Mouse (Mus musculus) thymus, adult 2 months (tissue): ENCODE results near the gene Ctu1. TPM values are rescaled to one million over a fixed set of nuclear protein-coding genes. Genes with fewer than 3 reads are reported as not detected.
A peak's percentile ranks its signal among the peaks of the same experiment; 100 is the strongest.
"Not testable (repeated sequence)": the region's sequence is repeated elsewhere in the genome, so short reads cannot be mapped to it uniquely, and the experiment has no call there.

Source experiments
- DNase-seq: peaks from one replicate; pipeline ENCODE4 v3.0.0; 2021
- H3K27ac ChIP-seq: fragments of 200-500 bp; 2 replicates; pipeline ENCODE4 v1.5.1; 2012; ENCODE audit warnings: low read length, control low read depth; ENCODE audit not compliant: control insufficient read depth, insufficient read depth
- H3K27me3 ChIP-seq: fragments of 200-500 bp; 2 replicates; pipeline ENCODE4 v1.6.1; 2012; ENCODE audit warnings: mild to moderate bottlenecking, low read length, moderate library complexity, mixed read lengths; ENCODE audit not compliant: control insufficient read depth, insufficient read depth
- H3K36me3 ChIP-seq: fragments of 200-500 bp; 2 replicates; pipeline ENCODE4 v1.6.1; 2012; ENCODE audit warnings: mild to moderate bottlenecking, low read length, moderate library complexity; ENCODE audit not compliant: control insufficient read depth, insufficient read depth
- H3K4me1 ChIP-seq: fragments of 200-500 bp; replicated peaks from 2 replicates; pipeline ENCODE4 v1.6.1; 2012; ENCODE audit warnings: low read length; ENCODE audit not compliant: control insufficient read depth, insufficient read depth
- H3K4me3 ChIP-seq: fragments of 200-500 bp; 2 replicates; pipeline ENCODE4 v1.5.1; 2012; ENCODE audit warnings: mild to moderate bottlenecking, low read length, control low read depth, moderate library complexity; ENCODE audit not compliant: control insufficient read depth, insufficient read depth
- CTCF ChIP-seq: fragments of 200-500 bp; IDR thresholded peaks from 2 replicates; pipeline ENCODE4 v1.5.1; 2012; ENCODE audit warnings: mild to moderate bottlenecking, control low read depth, low read length, moderate library complexity, borderline replicate concordance; ENCODE audit not compliant: control insufficient read depth, poor library complexity, insufficient read depth; ENCODE audit errors: extremely low read depth
- POLR2A ChIP-seq: fragments of 200-500 bp; IDR thresholded peaks from 2 replicates; pipeline ENCODE4 v1.6.1; 2012; ENCODE audit warnings: mild to moderate bottlenecking, low read length, control low read depth, moderate library complexity; ENCODE audit not compliant: control insufficient read depth, poor library complexity, insufficient read depth; ENCODE audit errors: extremely low read depth
- WGBS: fragments of 180-500 bp; shearing (Covaris S2); methylation state at CpG from one replicate; pipeline ENCODE4 v1.1.7; 2018; 5-methylcytosine and 5-hydroxymethylcytosine counted together
- polyA plus RNA-seq: library from polyadenylated mRNA; depleted of rRNA; stranded (reverse); fragments of >200 nt; gene quantifications from 2 replicates; pipeline ENCODE4 v1.2.3, GENCODE M21; 2012

Ctu1 gene
- polyA plus RNA-seq, 1 experiment: 15.0 TPM

DNA sequence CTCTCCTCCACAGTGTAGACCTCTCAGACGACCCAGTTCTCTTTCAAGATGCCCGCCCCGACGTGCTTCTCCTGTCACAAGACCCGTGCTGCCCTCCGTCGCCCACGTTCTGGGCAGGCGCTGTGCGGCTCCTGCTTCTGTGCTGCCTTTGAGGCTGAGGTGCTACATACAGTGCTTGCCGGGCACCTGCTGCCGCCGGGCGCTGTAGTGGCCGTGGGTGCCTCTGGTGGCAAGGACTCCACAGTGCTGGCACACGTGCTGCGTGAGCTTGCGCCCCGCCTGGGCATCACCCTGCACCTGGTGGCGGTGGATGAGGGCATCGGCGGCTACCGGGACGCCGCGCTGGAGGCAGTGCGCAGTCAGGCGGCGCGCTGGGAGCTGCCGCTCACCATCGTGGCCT, 3.3 kb downstream of the Ctu1 start:
- peaks cover 7% of the 10 kb centered on the region for H3K4me1 ChIP-seq
- WGBS: 98% methylated on average over 32 of the region's 32 CpGs

DNA sequence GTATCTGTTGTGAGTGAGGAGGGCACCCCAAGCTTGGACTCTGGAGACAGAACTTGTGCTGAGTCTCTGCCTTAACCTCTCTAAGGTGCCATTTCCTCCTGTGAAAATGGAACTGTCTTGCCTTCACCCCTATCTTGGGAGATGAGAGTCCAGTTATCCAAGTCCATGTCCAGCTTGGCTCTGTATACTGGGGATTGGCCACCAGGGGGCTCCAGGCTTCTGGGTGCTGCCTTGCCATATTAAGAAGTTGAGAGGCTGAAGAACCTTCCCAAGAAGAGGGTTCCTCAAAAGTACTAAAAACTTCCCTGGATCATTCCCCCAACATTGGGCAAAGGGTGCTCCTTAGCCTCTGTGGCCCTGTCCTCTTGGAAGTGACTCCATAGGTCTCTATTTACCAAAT, 6.7 kb downstream of the Ctu1 start:
- no peak overlapping the region for H3K27ac ChIP-seq
- H3K36me3 ChIP-seq: peaks cover 10% of the 10 kb centered on the region; the same call in 1 of the 2 replicates
- no peaks in the 10 kb centered on the region for H3K4me1 ChIP-seq
- H3K4me3 ChIP-seq: no peak overlapping the region
- no peak for TF ChIP-seq POLR2A
- no peak for TF ChIP-seq CTCF
- peak; percentile 40 for DNase-seq
- no peaks in the 10 kb centered on the region for H3K27me3 ChIP-seq

More for the DNA sequence above, 3.3 kb downstream of the Ctu1 start:
- TF ChIP-seq POLR2A (no peak), CTCF (no peak)
- peaks cover 10% of the 10 kb centered on the region; the same call in 1 of the 2 replicates for H3K36me3 ChIP-seq
- H3K27ac ChIP-seq: no peak overlapping the region
- H3K4me3 ChIP-seq: no peak overlapping the region
- H3K27me3 ChIP-seq: no peaks in the 10 kb centered on the region
- DNase-seq: no peak

DNA sequence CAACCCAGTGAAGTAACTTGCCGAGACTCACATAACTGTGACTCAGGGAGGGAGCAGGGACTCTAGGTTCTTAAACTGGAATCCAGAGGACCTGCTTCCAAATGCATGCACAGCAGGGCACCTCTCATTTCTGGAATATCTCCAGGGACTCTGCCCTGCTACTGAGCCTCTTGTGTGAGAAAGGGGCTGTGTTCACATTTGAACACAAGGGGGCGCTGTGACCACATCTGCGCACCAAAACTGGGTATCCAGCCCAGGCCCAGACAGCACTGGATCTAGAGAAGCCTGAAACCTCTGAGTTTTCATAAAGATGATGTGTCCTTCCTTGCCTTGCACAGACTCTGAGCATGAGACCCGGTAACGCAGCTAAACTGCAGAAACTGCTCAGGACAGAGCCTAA, 9.1 kb downstream of the Ctu1 start:
- TF ChIP-seq CTCF (peak; percentile 65; the same call in 1 of the 2 replicates), POLR2A (no peak)
- DNase-seq: peak; percentile 51
- Histone ChIP-seq H3K4me1 (no peaks in the 10 kb centered on the region), H3K4me3 (no peak overlapping the region), H3K27me3 (no peaks in the 10 kb centered on the region), H3K27ac (no peak overlapping the region), H3K36me3 (peaks cover 10% of the 10 kb centered on the region; the same call in 1 of the 2 replicates)
- 43% methylated on average over 5 of the region's 5 CpGs for WGBS

DNA sequence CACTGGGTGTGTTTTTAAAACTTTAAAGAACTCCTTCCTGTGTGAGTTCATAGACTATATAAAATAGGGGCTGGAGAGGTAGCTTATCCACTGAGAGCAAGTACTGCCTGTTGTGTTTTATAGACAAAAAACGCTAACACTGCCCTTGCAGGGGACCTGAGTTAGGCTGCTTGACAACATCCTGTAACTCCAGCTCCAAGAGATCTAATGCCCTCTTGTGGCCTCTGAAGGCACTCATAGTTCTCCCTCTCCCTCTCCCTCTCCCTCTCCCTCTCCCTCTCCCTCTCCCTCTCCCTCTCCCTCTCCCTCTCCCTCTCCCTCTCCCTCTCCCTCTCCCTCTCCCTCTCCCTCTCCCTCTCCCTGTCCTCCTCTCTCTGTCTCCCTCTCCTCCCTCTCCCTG, 10.7 kb downstream of the Ctu1 start:
- H3K27ac ChIP-seq, H3K4me3 ChIP-seq, H3K4me1 ChIP-seq, DNase-seq, H3K27me3 ChIP-seq, H3K36me3 ChIP-seq: not testable (repeated sequence)
- WGBS: 14% methylated on average over 1 of the region's 1 CpGs

DNA sequence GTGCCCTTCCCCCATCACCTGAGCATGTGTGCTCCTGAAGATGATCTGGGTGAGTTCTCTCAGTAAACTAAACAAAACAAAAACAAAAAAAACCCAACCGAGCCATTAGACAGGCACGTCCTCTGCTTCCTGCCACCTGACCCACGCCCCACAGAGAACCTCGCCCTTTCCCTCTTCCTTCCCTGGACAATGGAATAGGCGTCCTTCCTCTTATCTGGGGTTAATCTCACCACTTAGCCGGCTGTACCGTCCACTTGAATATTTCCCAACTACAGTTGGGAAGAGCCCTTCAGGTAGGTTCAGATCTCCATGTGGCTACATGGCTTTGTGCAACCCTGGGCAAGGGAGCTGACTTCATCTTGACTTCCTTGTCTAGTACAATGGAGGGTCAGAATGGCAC, 13.3 kb downstream of the Ctu1 start:
- 29% methylated on average over 7 of the region's 7 CpGs for WGBS

DNA sequence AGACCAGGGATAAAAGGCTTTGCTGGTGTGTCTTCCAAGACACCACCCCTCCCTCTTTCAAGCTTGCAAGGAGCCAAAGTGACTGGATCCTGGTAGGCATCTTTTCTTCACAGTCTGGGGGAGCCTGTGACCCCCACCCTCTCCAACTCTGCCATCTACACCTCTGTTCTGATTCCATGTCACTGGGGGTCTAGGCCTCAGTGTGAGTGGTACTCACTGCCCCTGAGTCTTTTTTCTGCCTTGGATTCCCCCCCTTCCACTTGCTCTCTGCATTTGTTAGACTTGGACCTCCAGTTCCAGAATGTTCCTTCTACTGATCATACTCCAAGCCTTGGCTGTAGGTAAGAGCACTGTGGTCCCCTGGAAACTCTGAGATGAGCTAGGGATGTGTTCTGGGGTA, 18.3 kb downstream of the Ctu1 start, which contains the start of gene Klk14:
Klk14 (plus strand) TSS at position 301 of the 400 bp plus-strand sequence.
- no peaks in the 10 kb centered on the region for H3K36me3 ChIP-seq
- no peaks in the 10 kb centered on the region for H3K4me1 ChIP-seq
- no peak within 1 kb of the TSS for H3K4me3 ChIP-seq
- no peak for TF ChIP-seq CTCF
- TF ChIP-seq POLR2A: no peak
- no peak within 1 kb of the TSS for H3K27ac ChIP-seq
- H3K27me3 ChIP-seq: no peaks in the 10 kb centered on the region
- DNase-seq: no peak

More for the DNA sequence above, 13.3 kb downstream of the Ctu1 start:
- no peak for TF ChIP-seq CTCF
- TF ChIP-seq POLR2A: no peak
- no peaks in the 10 kb centered on the region for H3K4me1 ChIP-seq
- H3K27me3 ChIP-seq: no peaks in the 10 kb centered on the region
- H3K4me3 ChIP-seq: no peak overlapping the region
- DNase-seq: no peak
- no peaks in the 10 kb centered on the region for H3K36me3 ChIP-seq
- no peak overlapping the region for H3K27ac ChIP-seq

DNA sequence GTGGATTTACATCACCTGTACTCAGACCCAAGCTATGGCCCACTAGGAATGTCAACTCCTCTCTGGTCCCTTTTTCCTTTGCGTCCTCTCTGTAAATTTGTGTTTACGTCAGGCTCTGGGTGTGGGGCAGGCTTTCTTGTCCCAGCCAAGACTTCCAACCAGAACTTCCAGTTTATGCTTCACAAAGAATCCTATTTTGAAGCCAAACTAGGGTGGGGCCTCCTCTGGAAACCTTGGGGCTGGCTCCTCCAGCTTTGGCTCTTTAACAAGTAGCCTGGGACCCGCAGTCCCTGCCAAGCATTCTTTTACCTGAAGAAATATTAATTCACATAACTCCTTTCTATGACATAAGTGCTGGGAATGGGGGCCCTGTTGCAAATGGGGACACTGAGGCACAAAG, 38.2 kb downstream of the Ctu1 start:
- no peak overlapping the region for H3K27ac ChIP-seq
- WGBS: 85% methylated on average over 3 of the region's 3 CpGs
- H3K4me3 ChIP-seq: no peak overlapping the region
- TF ChIP-seq CTCF (no peak), POLR2A (no peak)
- H3K4me1 ChIP-seq: no peaks in the 10 kb centered on the region
- H3K27me3 ChIP-seq: no peaks in the 10 kb centered on the region; the same call in 1 of the 2 replicates
- DNase-seq: no peak
- no peaks in the 10 kb centered on the region for H3K36me3 ChIP-seq
